Mouse (Mus musculus) liver, embryonic 14.5 days (tissue): Measurements from ENCODE around the gene Gldc. TPM values are rescaled to one million over a fixed set of nuclear protein-coding genes. Genes with fewer than 3 reads are reported as not detected.

Experiments used
- ATAC-seq: fragments of 200-750 bp; cut with Nextera tagmentation; 2 replicates; pipeline ENCODE4 v1.8.0; 2017; ENCODE audit warnings: moderate number of reproducible peaks, mild to moderate bottlenecking, moderate library complexity; ENCODE audit not compliant: insufficient read depth
- DNase-seq, 3 experiments: peaks; one replicate each; pipeline ENCODE4 v3.0.0-alpha.2; 2012 to 2013; ENCODE audit warnings: low read depth in 3 of 3, low spot score in 3 of 3
- H3K27ac ChIP-seq: fragments of 300-500 bp; sonication (generic); 2 replicates; pipeline ENCODE4 v1.5.1; 2014; ENCODE audit warnings: moderate library complexity, mild to moderate bottlenecking, control low read depth, inconsistent platforms
- H3K27me3 ChIP-seq: fragments of 300-500 bp; sonication (generic); 2 replicates; pipeline ENCODE4 v1.6.1; 2014; ENCODE audit warnings: mild to moderate bottlenecking, low read length, moderate library complexity; ENCODE audit not compliant: control insufficient read depth, insufficient read depth
- H3K36me3 ChIP-seq: fragments of 300-500 bp; sonication (generic); replicated peaks from 2 replicates; pipeline ENCODE4 v1.6.1; 2014; ENCODE audit warnings: low read depth; ENCODE audit not compliant: control insufficient read depth, insufficient read depth
- H3K4me1 ChIP-seq, 2 experiments: fragments of 200-500 bp in 1 of 2; fragments of 300-500 bp in 1 of 2; sonication (generic) in 1 of 2; replicated peaks; 2 replicates each; pipeline ENCODE4 v1.6.1; 2012 to 2014; ENCODE audit warnings: antibody characterized with exemption in 1 of 2, inconsistent platforms in 1 of 2, low read length in 1 of 2; ENCODE audit not compliant: control insufficient read depth in 2 of 2, insufficient read depth in 2 of 2
- H3K4me2 ChIP-seq: fragments of 300-500 bp; sonication (generic); 2 replicates; pipeline ENCODE4 v1.6.1; 2014; ENCODE audit warnings: low read depth, mild to moderate bottlenecking, control low read depth, moderate library complexity
- H3K4me3 ChIP-seq, 2 experiments: fragments of 200-500 bp in 1 of 2; fragments of 300-500 bp in 1 of 2; sonication (generic) in 1 of 2; 2 replicates each; pipeline ENCODE4 v1.5.1; 2012 to 2014; ENCODE audit warnings: low read depth in 2 of 2, low read length in 2 of 2, mild to moderate bottlenecking in 2 of 2, control low read depth in 1 of 2, inconsistent platforms in 1 of 2, moderate library complexity in 1 of 2; ENCODE audit not compliant: insufficient read depth in 1 of 2
- H3K9ac ChIP-seq: fragments of 300-500 bp; sonication (generic); replicated peaks from 2 replicates; pipeline ENCODE4 v1.6.1; 2014; ENCODE audit warnings: mild to moderate bottlenecking, control low read depth, moderate library complexity
- H3K9me3 ChIP-seq: fragments of 300-500 bp; sonication (generic); 2 replicates; pipeline ENCODE4 v1.6.1; 2016; ENCODE audit warnings: low read length, mixed read lengths; ENCODE audit not compliant: control insufficient read depth
- CTCF ChIP-seq: IDR thresholded peaks from 2 replicates; pipeline ENCODE4 v1.5.1; 2016; ENCODE audit warnings: antibody characterized with exemption, low read depth, control low read depth
- EP300 ChIP-seq: IDR thresholded peaks from 2 replicates; pipeline ENCODE4 v1.6.1; 2016; ENCODE audit warnings: antibody characterized with exemption, low read depth
- WGBS: fragments of 180-500 bp; shearing (Covaris S2); extraction: QIAGEN DNeasy Blood & Tissue Kit; methylation state at CpG from one replicate; pipeline ENCODE4 v1.1.7; 2014; ENCODE audit not compliant: insufficient replicate concordance; 5-methylcytosine and 5-hydroxymethylcytosine counted together
- polyA plus RNA-seq, 2 experiments: library from polyadenylated mRNA; depleted of rRNA in 1 of 2; stranded (reverse) in 1 of 2; unstranded in 1 of 2; fragments of >200 nt; fragmentation: Nextera tagmentation in 1 of 2; extraction: Ambion mirVana in 1 of 2; gene quantifications; 2 replicates each; pipeline versions ENCODE4 v1.2.1 to v1.2.3; 2012 to 2014

Gldc gene
- polyA plus RNA-seq, 2 experiments: 15.7 to 24.6 TPM

- no peak overlapping the region for H3K4me3 ChIP-seq
- H3K27ac ChIP-seq: no peak overlapping the region
- no peak for ATAC-seq
- no peaks in the 10 kb centered on the region for H3K27me3 ChIP-seq
- H3K9me3 ChIP-seq: no peaks in the 10 kb centered on the region
- TF ChIP-seq EP300 (no peak), CTCF (no peak)
- DNase-seq: no peak
- 63% methylated on average over 6 of the region's 6 CpGs for WGBS
- H3K36me3 ChIP-seq: peaks cover 2% of the 10 kb centered on the region
- H3K4me1 ChIP-seq: no peaks in the 10 kb centered on the region; a peak in 1 of 4 replicates
- no peak overlapping the region for H3K4me2 ChIP-seq
- no peak overlapping the region for H3K9ac ChIP-seq
Observed at GRCm38 (mm10) chr19:30102620-30103019, 72.6 kb downstream of the Gldc start.

DNA sequence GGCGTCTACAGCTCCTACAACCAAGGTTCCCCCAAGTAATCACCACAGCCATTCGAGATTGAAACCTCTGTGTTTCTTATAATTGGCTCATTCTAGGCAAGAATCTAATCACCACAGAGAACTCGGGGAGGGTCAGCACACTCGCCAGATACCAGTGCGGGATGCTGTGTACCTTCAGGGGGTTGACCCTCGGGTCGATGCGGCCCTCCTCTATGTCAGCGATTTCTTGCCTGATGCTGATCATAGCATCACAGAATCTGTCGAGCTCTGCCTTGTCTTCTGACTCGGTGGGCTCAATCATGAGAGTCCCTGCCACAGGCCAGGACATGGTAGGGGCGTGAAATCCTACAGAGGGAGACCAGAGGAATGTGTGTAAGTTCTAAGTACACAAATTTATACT, 74.7 kb downstream of the Gldc start:
- WGBS: 75% methylated on average over 12 of the region's 12 CpGs
- Histone ChIP-seq H3K27ac (no peak overlapping the region), H3K9ac (no peak overlapping the region), H3K27me3 (no peaks in the 10 kb centered on the region), H3K9me3 (no peaks in the 10 kb centered on the region), H3K4me3 (no peak overlapping the region), H3K4me2 (no peak overlapping the region), H3K4me1 (no peaks in the 10 kb centered on the region), H3K36me3 (peaks cover 4% of the 10 kb centered on the region)
- ATAC-seq (no peak), DNase-seq (no peak)
- TF ChIP-seq CTCF (no peak), EP300 (no peak)

DNA sequence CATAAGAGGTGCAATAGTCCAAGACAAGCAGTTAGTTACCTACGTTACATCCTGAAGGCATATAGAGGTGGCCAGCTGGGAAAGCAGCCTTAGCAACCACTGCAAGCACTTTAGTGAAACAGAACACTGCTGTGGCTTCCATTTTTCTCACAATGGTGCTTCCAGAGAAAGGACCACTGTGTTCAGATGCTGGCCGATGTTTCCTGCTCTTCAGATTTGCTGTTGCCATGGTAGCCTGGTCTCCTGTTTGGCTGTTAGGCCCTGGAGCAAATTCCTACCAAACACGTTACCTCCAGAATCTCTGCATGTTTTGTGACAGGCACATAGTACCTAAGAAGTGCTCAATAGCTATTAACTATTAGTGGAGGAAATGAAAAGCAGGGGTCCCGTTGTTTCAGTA, 78.2 kb downstream of the Gldc start:
- WGBS: 87% methylated on average over 4 of the region's 4 CpGs
- ATAC-seq (no peak), DNase-seq (no peak)
- no peak for TF ChIP-seq CTCF
- TF ChIP-seq EP300: no peak
- no peaks in the 10 kb centered on the region for H3K9me3 ChIP-seq
- H3K36me3 ChIP-seq: peaks cover 21% of the 10 kb centered on the region
- no peak overlapping the region for H3K9ac ChIP-seq
- H3K4me2 ChIP-seq: no peak overlapping the region
- no peaks in the 10 kb centered on the region for H3K4me1 ChIP-seq
- H3K27me3 ChIP-seq: no peaks in the 10 kb centered on the region
- no peak overlapping the region for H3K27ac ChIP-seq
- no peak overlapping the region for H3K4me3 ChIP-seq

DNA sequence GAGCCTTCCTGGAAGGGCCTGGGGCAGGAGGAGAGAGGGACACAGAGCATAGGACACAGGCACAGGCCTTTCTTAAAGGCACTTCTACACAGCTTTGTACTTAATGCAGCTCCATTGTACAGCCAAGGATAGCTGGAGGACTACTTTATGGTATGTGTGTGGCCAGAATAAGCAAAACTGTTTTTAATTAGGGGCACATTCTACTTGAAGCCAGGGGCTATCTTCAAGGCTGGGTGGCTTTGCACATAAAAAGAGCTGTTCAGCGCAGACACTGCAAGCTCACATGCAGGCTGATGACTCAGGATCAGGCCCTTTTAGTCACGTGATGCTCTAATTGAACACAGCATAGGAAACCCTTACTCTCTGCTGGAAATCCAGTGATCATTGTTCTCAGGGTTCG, 79.0 kb downstream of the Gldc start:
- TF ChIP-seq EP300: no peak
- no peak for TF ChIP-seq CTCF
- no peak for DNase-seq

DNA sequence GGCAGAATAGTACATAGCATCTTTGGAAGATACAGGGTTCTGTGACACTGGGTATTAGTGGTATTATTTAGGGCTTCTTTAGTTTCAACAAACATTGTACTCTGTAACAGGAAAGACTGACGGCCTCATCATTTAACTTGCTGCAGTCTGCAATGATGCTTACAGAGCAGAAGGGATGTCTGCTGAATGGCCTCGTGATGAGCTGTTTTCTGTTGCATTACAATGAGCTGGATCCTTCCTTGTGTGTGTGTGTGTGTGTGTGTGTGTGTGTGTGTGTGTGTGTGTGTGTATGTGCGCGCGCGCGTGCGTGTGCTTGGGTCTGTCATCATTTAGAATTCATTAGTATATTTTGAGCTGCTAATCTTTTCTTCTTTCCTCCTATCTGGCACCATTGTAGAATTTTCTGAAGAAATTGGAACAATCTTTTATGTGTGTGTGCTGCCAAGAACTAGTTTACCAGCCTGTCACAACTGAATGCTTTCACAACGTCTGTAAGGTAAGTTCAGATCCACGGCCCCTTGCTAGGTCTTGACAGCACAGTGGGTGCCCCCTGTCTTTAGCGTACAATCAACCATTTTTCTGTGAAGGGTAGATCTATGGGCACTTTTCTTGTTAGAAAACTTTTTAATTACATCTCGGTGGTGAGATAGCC, 83.5 kb downstream of the Gldc start:
- H3K4me2 ChIP-seq: no peak overlapping the region
- DNase-seq (no peak), ATAC-seq (no peak)
- no peak overlapping the region for H3K4me3 ChIP-seq
- no peaks in the 10 kb centered on the region for H3K4me1 ChIP-seq
- peaks cover 42% of the 10 kb centered on the region for H3K36me3 ChIP-seq
- no peak overlapping the region for H3K9ac ChIP-seq
- 92% methylated on average over 12 of the region's 12 CpGs for WGBS
- H3K27ac ChIP-seq: no peak overlapping the region
- no peaks in the 10 kb centered on the region for H3K27me3 ChIP-seq
- H3K9me3 ChIP-seq: no peaks in the 10 kb centered on the region
- TF ChIP-seq CTCF (no peak), EP300 (no peak)

More for the DNA sequence above, 79.0 kb downstream of the Gldc start:
- H3K4me1 ChIP-seq: no peaks in the 10 kb centered on the region
- no peak for ATAC-seq
- H3K4me2 ChIP-seq: no peak overlapping the region
- peaks cover 24% of the 10 kb centered on the region for H3K36me3 ChIP-seq
- H3K27ac ChIP-seq: no peak overlapping the region
- no peaks in the 10 kb centered on the region for H3K27me3 ChIP-seq
- 86% methylated on average over 3 of the region's 3 CpGs for WGBS
- H3K4me3 ChIP-seq: no peak overlapping the region
- no peaks in the 10 kb centered on the region for H3K9me3 ChIP-seq
- H3K9ac ChIP-seq: no peak overlapping the region
